Mouse (Mus musculus): ENCODE measurements around the gene Dnase1.

DNA sequence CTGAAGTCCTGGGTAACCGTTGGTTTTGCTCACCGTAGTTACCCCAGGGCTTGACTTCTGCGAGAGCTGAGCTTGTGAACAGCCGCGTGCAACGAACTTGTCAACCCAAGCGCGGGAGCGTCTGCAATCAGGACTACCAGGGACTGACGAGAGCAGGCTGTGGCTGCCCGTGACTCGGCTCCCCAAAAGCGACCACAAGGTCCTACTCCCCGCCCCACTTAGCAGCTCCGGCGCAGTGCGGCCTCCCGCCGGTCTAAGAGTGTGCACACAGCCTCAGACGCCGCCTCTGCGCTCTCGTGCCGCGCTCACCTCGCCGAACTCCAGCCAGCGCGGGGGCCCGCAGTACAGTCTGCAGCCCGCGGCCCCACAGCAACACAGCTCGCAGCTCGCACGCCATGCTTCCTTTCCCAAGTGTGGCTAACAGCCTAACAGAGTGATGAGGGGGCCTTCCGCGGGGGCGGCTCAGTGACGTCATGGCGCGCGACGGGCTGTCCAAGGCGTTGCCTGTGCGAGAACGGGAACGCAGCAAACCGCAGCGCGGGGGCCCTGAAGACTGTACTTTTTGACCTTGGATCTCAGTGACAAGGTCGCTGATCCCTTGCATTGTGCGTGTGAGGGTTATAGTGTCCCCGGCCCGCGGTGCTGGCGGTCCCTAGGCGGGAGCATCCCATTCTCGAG, 40.8 kb downstream of the Dnase1 start, which contains the start of gene Trap1:
- peak; percentile 73; the same call in 1 of the 2 replicates for TF ChIP-seq EP300 (IDR thresholded peaks at IDR 0.05; ENCODE audit: insufficient read depth, low read depth, low read length)
- TF ChIP-seq CTCF (IDR thresholded peaks at IDR 0.05), result no peak

All from heart, adult 2 months (tissue).